Mouse (Mus musculus) liver (tissue): ENCODE measurements at regions not wholly inside any gene's neighbourhood (a gene's known extent, or its start where the extent isn't known, plus 50 kb on each side); places are given as distances from the start of the nearest gene placed in this dataset.
"Not testable (repeated sequence)": the region's sequence is repeated elsewhere in the genome, so short reads cannot be mapped to it uniquely, and the experiment has no call there.

ENCODE experiments used
- DNase-seq: peaks from one replicate; pipeline ENCODE4 v3.0.0-alpha.2; 2020; ENCODE audit warnings: mixed read lengths

DNA sequence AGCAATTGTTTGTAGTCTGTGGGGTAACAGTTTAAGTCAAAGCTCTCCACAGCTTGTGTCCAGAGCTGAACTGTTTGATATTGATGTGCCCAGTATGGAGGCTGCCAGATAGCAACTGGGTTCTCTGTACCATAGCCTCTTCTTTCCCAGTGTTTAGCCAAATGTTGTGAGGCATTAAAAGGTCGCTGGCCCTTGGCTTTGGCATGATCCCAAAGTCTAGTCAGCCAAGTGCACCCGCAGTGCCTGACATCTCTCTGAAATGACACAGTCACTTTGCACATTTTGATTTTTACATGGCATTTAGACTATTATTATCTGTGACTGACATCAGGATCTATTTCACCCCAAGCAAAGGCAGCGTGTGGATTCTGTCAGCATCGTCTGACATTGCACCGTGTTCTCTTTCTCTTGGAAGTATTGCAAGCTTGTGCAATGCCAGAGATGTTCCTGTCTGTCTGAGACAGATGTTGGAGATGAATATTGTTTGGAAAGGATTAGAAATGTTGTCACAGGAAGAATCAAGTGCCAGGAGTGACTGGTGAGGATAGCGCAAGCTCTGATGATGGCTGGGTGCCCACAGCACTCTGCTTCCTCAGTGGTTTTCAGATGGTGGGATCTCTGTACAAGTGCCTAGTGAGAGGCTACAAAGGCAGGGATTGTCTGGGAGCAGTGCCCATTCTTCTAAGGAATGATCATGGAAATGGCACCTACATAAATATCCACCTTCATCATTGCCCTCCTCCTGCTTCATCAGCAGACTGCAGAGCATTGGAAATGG lies 289.3 kb upstream of the Shh start:
- no peak for DNase-seq

DNA sequence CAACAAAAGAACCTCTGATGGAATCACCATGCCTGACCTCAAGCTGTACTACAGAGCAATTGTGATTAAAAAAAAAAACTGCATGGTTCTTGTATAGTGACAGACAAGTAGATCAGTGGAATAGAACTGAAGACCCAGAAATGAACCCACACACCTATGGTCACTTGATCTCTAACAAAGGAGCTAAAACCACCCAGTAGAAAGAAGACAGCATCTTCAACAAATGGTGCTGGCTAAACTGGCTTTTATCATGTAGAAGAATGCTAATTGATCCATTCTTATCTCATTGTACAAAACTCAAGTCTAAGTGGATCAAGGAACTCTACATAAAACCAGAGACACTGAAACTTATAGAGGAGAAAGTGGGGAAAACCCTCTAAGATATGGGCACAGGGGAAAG lies 284.8 kb upstream of the Shh start:
- DNase-seq: not testable (repeated sequence)

DNA sequence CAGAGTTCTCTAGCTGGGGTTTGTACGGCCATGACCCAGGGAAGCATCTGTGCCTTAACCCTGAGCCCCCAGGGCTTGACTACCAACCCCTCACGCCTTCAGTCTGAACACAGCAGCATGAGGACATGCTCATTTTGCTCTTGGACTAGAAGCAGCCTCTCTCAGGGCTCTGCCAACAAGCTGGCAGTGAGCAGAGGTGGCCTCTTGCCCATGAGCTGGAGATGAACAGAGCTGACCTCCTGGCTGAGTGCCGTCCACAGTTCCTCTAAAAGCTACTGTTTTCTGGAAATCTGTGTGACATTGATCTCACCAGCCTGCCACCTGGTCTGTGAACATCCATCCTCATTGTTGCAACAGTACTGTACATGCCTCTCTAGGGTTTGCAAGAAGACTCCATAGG lies 267.7 kb upstream of the Shh start:
- DNase-seq: no peak

DNA sequence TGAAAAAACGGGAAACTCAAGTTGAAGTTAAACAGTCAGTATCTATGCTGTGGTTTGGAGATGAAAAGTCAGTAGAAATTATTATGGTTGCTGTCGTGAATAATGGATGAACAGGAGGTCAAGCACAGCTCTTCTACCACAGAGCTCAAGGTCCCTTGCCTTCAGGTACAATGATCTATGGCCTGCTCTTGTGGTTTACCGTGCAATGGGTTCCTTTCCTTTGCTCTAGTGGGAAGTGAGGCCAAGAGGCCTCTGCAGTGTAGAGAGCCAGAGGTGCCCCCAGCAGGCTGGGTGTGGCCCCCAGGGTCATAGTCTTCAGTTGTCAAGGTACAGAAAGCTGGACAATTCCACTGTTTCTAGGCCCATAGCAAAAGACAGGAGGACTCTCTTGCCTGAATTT lies 255.0 kb upstream of the Shh start:
- DNase-seq: no peak

DNA sequence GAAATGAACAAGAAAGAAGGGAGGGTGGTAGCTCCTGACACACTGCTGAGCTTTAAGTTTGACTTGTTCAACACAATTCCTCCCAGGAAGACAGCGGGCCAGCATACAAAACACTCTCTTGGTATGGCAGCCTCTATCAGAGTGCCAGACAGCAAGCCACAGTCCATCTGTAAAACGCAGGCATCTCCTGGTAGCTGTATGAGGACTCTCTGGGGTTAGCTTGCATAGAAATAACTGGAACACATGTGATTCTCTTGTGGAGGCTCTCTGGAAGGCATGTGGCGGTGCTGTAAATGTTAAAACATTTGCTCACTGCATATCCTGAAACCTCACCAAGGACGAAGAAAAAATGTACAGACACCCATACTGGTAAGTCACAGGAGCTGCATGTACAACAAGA lies 247.9 kb upstream of the Shh start:
- no peak for DNase-seq

DNA sequence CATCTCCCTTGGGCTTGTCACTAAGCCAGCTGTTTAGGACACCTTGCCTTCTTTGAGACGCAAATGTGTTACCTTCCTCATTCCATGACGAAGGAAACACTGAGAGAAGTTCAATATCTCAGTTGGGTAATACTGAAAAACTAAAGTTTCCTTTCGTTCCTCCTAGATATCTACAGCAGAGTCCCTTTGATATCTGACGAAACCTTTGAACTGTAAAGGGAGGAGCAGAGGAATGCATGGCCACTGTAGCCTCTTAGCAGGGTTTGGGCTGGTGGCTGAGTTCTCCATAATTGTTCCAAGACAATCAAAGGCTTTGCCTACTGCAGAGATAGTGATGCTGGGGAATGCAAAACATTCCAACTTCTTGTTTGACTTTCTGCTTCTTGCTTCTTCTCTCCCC lies 243.5 kb upstream of the Shh start:
- DNase-seq: no peak

DNA sequence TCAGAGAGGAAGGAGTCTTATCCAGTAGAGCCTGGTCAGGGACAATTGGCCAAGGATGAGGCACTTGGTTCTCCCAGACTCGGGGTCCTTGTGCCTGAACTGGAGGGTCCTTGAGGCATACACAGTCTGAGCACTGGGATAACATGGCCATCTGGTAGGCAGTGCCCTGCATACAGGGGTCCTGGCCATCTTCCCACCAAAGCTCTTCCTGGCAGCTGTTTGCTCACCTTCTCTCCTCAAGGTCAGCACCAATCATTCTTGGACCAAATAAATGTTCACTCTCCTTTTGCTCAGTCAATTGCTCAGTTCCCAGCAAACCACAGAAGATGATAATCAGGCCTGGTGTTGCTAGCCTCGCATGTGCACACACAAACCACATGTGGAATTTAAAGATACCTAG lies 242.6 kb upstream of the Shh start:
- no peak for DNase-seq

DNA sequence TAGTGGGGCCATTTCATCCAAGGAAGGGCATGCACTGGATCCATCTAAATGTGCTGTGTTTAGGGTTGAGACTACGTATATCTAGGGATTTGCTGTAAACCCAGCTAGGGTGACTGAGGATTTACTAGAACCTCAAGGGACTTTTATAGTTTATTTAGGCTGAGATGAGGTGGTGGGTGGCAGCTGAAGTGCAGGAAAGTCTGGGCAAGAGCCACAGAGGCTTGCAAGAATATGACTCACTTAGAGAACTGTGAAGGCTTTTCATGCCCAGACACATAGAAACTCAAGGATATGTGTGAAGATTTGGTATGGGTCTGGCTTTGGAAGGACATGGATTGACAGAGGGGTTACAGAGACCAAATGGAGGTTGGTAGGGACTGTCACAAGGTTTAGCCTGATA lies 237.3 kb upstream of the Shh start:
- DNase-seq: no peak

DNA sequence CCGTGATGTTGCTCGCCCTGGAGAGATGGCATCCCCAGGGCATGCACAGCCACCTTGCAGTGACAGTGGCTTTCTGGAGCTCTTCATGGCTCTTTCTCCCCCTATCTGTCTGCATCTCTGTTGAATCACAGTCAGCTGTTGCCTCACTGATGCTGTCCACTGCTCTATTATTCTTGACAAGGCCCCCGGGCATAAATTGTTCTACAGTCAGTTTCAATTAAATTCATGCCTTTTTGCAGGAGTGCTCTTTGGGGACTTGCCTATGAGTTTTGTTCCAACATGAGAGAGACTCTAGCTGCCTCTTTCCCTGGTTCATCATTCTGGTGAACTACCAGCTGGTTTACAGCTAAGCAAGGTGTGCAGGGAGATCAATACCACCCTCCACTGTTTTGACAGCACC lies 229.9 kb upstream of the Shh start:
- no peak for DNase-seq

DNA sequence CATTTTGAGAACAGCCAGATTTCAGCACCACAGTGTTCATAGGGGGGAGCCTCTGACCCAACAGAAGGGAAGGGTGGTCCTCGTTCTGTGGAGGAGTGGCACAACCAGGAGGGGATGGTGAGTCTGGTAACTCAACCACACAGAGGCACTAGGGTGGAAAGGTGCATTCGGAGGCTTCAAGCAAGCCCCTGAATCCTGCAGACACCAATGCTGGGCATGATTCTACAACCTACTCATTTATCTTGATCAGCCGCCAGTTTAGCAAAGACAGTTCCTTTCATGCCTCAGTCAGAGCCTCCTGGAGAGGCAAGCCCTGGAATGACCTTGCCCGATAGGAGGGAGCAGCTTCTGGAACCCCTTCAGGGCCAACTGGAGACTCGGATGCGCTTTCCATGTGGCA lies 223.1 kb upstream of the Shh start:
- no peak for DNase-seq

DNA sequence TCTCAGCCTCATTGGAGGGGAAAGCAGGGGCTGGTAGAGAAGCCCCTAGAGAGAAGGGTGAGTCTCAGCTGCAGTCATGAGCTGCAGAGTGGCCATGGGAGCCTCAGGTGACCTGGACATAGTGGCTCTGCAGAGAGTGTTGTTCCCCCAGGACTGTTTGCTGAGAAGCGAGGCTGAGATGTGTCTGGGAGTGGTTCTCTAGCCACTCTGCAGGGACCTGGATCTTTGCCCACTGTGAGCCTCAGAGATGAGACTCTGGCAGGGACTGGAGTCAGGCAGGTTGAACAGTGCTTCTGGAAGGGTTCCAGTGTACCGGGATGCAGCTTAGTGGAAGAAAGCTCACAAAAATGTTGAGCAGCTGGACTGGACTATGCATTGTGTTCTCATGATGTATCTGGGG lies 222.6 kb upstream of the Shh start:
- no peak for DNase-seq

DNA sequence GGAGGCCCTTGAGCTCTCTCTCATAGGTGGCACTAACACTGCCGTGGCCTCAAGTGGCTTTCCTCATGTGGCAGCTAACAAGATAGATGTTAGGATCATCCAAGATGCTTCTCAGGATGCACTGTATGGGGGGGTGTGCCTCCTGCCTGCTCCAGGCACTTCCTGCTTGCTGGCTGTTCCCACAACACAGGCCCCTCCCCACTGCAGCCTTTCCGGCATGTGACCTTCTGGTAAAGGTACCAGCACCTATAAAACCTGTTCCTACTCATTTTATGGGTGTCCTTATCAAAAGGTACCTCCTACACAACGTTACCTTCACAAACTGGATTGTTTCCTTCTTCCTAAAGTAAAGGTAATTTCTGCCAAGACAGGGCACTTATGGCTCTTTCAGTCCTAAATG lies 222.1 kb upstream of the Shh start:
- no peak for DNase-seq

DNA sequence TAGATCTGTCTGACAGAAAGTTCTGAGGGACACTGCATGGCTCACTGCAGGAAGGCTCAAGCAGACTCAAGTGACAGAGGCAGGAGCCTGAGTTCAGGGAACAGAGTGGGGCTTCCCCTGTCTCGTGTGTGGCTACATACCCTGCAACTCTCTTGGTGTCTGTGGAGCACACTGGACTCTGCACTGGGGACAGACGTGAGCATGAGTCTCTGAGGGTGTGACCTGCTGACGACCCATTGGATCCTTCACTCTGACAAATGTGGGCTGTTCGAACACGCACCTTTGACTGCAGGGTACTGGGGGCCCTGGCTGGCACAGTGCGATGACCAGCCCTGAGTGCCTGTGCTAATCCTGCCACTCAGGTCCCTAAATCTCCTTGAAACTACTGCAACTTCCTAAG lies 215.8 kb upstream of the Shh start:
- DNase-seq: no peak

DNA sequence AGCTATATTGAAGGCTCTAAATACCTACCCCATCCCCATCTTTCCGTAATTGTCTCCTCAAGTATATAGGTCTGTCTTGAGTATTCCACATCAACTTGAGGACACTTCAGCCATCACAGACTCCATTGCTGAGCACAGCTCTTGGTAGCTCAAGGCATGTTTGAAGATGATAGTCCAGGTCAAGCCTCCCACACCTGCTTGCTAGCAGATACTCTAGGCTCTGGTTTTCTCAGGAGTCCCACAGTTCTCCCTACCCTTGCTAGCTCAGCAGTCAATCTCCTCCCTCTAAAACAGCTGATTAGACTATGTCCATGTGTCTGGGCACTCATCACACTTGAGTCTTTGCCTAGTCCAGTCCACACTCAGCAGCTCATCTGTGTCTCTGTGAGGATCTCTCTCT lies 213.3 kb upstream of the Shh start:
- DNase-seq: no peak

DNA sequence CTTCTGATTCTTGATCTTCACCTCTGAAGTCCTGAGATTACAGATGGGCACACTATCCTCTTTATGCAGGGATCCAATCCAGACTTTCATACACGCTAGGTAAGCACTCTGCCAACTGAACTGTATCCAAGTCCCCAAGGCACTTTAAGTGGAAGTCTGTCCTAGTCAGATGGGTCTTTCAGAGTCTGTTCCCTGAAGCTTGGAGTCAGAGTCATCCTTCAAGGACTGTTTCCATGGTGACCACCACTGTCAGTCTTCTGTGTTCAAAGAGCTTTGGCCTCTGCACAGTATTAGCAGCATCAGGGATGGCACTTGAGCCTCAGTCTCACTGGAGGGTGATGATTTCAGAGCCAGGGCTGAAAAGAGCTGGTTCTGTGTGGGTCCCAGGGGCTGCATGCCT lies 212.7 kb upstream of the Shh start:
- DNase-seq: no peak

DNA sequence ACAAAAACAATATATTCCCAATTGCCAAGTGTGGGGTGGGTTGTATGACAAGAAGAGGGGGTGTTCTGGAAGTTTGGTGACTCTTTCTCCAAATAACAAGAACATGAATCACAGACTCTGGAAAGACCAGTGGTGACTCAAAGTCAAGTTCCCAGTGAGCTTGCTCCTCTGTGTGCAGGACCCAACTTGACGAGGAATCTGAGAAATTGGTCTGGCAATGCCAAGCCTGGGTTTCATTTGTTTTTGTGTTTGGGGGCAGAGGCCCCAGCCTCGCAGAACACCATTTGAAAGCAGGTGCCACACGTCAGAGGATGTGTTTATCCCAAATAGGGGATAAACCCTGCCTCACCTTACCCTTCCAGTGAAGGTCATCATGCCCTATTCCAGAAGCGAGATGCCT lies 163.1 kb upstream of the Shh start:
- DNase-seq: no peak

DNA sequence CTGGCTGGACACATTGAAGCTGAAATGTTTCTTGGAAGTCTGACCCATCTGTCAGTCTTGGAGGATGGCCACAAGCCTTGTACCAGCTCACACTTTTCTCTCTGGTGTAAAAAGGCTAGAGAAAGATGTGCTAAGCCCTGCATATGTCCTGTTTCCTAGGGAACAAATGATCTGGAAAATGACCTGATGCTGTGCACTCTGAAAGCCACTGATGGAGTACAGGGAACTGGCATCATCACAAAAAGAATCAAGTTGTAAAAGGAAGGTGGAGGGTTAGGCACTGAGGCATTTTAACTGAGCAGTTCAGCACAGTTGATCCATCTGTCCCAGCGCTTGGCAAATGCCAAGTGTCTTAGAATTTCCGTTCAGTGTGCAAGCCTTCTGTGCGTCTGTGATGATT lies 144.8 kb upstream of the Shh start:
- no peak for DNase-seq

DNA sequence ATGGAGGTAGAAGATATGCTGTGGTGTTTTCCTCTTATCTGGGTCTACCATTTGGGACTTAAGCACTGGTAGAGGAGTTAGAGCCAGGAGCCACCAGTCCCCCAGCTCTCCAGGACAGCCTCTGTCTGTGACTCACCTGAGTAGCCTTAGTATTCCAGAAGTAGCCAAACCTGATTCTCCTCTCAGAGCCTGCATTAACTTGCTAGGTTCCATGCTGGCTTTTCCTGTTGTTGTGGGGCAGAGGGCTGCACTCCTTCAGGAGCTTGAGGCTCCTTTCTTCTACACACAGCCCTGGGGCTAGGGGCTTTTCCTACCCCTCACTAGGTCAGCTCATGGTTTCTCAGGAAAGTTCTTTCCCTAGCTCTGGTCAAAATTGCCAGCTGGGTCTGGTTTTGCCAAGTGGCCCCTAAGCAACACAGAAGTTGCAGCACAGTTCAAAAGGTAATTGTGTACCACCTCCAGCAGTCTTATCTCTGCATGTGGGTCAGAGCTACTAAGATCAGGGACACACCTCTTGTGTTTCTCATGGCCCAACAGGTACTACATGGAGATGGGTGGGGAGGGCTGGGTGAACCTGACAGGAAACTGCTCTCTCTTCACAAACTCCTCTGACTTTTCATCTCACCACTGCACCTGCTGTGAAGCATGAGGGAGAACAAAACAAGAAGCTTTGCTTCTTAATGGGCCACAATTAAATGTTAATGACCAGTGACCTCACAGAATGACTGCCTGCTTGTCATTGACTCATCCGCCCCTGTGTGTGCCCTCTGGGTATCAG lies 129.7 kb upstream of the Shh start:
- no peak for DNase-seq

DNA sequence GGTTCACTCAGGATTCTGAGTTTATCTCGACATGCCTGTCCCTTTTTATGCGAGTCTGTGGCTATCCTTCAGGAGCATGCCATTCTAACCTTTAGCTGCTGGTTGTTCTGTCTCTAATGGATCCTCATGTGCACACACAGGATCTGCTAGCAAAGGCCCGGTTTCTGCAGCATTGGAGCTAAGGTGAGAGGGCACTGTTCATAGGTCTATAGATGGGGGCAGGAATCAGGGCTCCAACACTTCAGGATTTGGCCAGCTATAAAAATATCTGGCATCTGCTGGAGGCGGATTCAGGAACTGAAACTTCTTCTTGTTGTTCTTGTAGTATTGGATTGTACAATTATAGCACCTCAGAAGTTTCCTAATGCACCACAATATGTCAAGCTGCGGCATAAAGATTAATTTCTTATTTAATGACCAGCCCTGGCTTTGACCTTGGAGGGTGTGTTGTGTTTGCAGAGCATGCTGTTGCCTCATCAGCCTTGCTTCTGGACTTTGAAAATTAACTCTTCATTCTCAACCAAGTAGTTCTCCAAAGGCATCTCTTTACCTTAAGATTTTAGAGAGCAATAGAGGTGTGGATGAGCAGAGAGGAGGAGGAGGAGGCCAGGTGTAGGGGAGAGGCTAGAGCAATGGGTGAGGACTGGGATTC lies 104.4 kb upstream of the Shh start:
- DNase-seq: no peak

DNA sequence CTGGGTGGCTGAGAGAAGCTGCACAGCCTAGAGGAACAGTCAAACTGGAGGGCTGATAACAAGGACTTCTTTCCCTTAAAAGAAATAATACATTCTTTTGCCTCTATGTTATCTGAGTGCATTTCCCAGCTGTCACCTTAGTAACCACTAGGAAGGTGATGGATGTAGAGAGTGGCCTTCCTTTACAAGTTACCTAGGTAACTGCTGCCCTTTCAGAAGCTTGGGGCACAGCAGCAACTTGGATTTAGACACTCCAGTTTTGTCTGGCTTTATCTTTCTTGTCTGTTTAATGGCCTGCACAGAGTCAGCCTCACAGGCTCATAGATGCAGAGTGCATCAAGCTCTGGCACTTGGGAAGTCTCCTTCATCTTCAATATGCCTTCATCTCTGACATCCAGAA lies 101.4 kb upstream of the Shh start:
- no peak for DNase-seq

DNA sequence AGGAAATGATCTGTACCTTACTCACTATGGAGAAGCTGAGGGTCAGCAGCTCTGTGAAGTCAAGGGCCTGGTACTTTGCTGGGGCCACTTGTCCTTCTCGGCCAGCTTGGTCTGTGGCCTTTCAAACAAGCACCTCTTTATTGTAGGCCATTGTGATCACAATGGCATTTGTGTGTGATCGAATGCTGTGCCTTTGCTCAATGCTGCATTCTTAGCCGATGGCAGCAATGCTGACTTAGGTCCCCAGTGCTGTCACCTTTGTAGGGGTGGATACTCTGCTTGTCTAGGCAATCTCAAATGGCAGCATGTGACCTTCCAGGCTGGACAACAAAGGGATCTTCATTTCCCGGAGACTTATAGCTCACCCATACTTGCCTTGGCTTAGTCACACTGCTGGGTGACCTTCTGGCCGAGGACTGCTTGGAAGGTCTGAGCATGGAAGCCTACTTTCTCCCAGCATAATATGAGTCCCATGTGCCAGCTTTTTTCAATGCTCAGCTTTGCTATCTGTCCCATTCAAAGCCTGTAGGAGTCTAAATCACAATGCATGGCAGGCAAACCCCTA lies 100.4 kb upstream of the Shh start:
- no peak for DNase-seq

DNA sequence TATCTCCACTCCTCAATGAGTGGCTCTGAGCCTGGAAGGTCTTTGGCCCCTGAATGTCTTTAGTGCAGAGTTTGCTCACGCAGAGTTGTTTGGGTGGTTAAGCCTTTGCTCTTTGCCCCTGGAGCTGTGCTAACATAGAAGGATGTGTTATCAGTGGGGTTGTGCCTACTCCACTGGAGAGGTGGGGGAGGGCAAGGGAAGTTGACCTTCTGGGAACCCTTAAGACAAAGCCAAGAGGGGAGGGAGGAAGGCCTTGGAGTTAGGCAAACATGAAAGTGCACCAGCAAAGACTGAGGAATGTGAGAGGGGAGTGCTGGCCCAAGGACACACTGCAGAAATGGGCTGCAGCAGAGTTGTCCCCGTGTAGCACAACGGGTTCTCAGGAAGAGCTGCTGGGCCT lies 96.3 kb upstream of the Shh start:
- DNase-seq: no peak

DNA sequence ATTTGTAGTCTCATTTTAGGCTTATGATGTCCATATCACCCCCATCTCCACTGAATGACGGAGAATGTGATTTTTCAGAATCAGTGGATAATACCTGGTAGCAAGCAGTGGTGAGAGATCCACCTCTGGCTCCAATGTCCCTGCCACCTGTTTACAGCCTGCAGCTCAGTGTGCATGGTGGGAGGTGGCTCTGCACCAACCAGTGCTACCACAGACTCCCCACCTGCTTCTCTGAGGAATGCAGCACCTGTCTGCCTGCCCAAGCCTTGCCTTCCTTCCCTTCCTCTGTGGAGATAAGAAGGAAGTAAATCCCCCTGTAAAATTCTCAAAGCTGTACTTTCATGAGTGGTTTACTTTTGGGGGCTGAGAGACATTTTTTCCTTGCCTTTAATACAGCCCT lies 95.9 kb upstream of the Shh start:
- DNase-seq: no peak

DNA sequence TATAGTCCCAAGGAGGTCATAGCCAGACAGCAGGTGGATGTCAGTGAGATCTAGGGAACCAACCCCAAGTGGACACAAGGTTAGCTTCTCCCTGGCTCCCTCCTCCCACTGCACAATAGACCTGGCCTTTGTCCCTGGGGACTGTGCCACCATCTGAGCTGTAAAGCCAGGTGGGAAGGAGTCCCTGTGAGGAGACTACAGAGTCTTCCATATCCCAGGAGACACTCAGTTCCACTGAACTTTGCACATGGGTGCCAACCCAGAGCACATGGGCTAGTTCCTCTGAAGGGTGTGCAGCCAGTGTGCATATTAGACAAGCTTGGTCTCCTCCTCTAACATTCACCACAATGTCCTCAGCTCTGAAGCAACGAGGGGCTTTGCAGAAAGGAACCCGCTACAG lies 86.5 kb upstream of the Shh start:
- no peak for DNase-seq
